Mouse (Mus musculus) forelimb bud, embryonic 11.5 days (tissue): ENCODE results near the gene Ubr4.

Source experiments
- DNase-seq: peaks from one replicate; pipeline ENCODE4 v3.0.0-alpha.2; 2012; ENCODE audit warnings: low read depth, low spot score

Gene Ubr4

GRCm38 (mm10) chr4:139535719-139536118, 183.3 kb downstream of the Ubr4 start:
- DNase-seq, result no peak

- DNase-seq, result no peak
These were observed 184.3 kb downstream of the Ubr4 start for GRCm38 (mm10) chr4:139536706-139537105.
